In the genomic region with DNA sequence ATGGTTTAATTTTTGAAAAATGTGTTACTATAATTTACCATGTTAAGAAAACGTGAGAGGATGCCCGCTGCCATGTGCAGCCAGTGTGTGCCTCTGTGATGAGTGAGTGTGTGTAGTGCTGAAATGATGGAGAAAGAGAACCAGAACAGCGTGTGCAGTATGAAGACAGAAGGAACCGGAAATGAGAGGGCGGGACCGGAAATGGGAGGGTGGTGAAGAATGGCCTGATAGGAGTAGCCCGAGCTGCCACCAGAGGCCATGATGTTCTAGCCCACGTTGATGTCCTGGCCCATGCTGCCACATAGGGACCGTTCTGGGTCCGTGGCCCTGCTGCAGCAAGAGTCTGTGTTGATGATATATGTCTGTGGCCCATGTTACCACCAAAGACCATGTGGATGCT, we compare ENCODE assay signal across 26 mouse cellular contexts. TPM values are rescaled to one million over a fixed set of nuclear protein-coding genes. Genes with fewer than 3 reads are reported as not detected.
DNase-seq lines count a peak whose midpoint lies in the region; ATAC-seq and TF ChIP-seq lines count a peak whose summit lies in the region.
"Had no signal": no experiment of that assay in that cellular context is flagged by ENCODE, and none has a peak within 500 bp of the region (broad histone marks: within the 10 kb centered on the region; RNA-seq: fewer than 3 reads in every experiment).

No protein-coding gene starts in this region.

- H3K9me3 ChIP-seq in kidney, embryonic 16.5 days (ENCODE audit: low read length): no peaks in the 10 kb centered on the region
- H3K9me3 ChIP-seq in limb, embryonic 13.5 days: no peaks in the 10 kb centered on the region
- H3K9me3 ChIP-seq: forebrain, embryonic 13.5 days; G1E; heart, embryonic 15.5 days; hindbrain, embryonic 13.5 days had no signal

- no peak for DNase-seq in kidney, adult 2 months
- DNase-seq in testis, postnatal 10 days (ENCODE audit: low spot score): no peak
- no peak for DNase-seq in urinary bladder, postnatal 25 days (ENCODE audit: low spot score)
- DNase-seq in left cerebral cortex, postnatal 14 days (ENCODE audit: low spot score in 2 of 2): no peak
- DNase-seq: adrenal gland, adult 2 months; adrenal gland, postnatal 36 days; cerebellum, adult 2 months; cerebellum, postnatal 10 days; forebrain, postnatal 0 days; gastrocnemius, postnatal 14 days; heart, adult 2 months; heart, postnatal 14 days had no signal

- H3K9ac ChIP-seq in kidney, embryonic 16.5 days (replicated peaks; ENCODE audit: low read length): no peak overlapping the region
- H3K9ac ChIP-seq in limb, embryonic 13.5 days: no peak overlapping the region
- H3K9ac ChIP-seq: forebrain, embryonic 13.5 days; forebrain, postnatal 0 days; heart, embryonic 15.5 days; hindbrain, embryonic 13.5 days had no signal

- WGBS in kidney, adult 2 months: 83% methylated on average over 10 of the region's 10 CpGs
- 94% methylated on average over 10 of the region's 10 CpGs for WGBS in kidney, embryonic 16.5 days
- WGBS in limb, embryonic 13.5 days: 86% methylated on average over 10 of the region's 10 CpGs

- no peaks in the 10 kb centered on the region for H3K27me3 ChIP-seq in kidney, adult 2 months (replicated peaks; ENCODE audit: control insufficient read depth, insufficient read depth, low read length)
- H3K27me3 ChIP-seq in kidney, embryonic 16.5 days (ENCODE audit: insufficient read depth, low read length): no peaks in the 10 kb centered on the region
- no peaks in the 10 kb centered on the region for H3K27me3 ChIP-seq in testis, adult 2 months (ENCODE audit: control insufficient read depth, insufficient read depth, low read length)
- no peaks in the 10 kb centered on the region for H3K27me3 ChIP-seq in limb, embryonic 13.5 days
- H3K27me3 ChIP-seq: forebrain, embryonic 13.5 days; heart, embryonic 15.5 days; hindbrain, embryonic 13.5 days had no signal

- H3K27ac ChIP-seq in kidney, adult 2 months (ENCODE audit: insufficient read depth, low read depth, low read length): peak overlapping the region; percentile 49; the same call in 1 of the 2 replicates
- H3K27ac ChIP-seq in kidney, embryonic 16.5 days (ENCODE audit: low read length): no peak overlapping the region
- H3K27ac ChIP-seq in testis, adult 2 months (ENCODE audit: control insufficient read depth, insufficient read depth, low read depth, low read length): no peak overlapping the region; the same call in 1 of the 2 replicates
- peak overlapping the region; percentile 10; the same call in 1 of the 2 replicates for H3K27ac ChIP-seq in limb, embryonic 13.5 days
- H3K27ac ChIP-seq: forebrain, embryonic 13.5 days; heart, adult 2 months; hindbrain, postnatal 0 days had no signal

- no peaks in the 10 kb centered on the region for H3K36me3 ChIP-seq in kidney, adult 2 months (ENCODE audit: control insufficient read depth, insufficient read depth, low read length)
- no peaks in the 10 kb centered on the region for H3K36me3 ChIP-seq in kidney, embryonic 16.5 days (ENCODE audit: insufficient read depth, low read length)
- H3K36me3 ChIP-seq in testis, adult 2 months (ENCODE audit: control insufficient read depth, insufficient read depth, low read length): no peaks in the 10 kb centered on the region
- H3K36me3 ChIP-seq in limb, embryonic 13.5 days: no peaks in the 10 kb centered on the region
- H3K36me3 ChIP-seq: G1E; heart, embryonic 15.5 days; hindbrain, embryonic 13.5 days had no signal

- intact Hi-C loops in left cerebral cortex, postnatal 14 days (cut with DNase I): no loop called here

- no peak for TF ChIP-seq CTCF in kidney, adult 2 months (conservative IDR thresholded peaks at IDR 0.05; ENCODE audit: insufficient read depth, insufficient read length, low read depth, low read length)
- TF ChIP-seq CTCF in testis, adult 2 months (IDR thresholded peaks at IDR 0.05; ENCODE audit: control insufficient read depth, insufficient read depth, insufficient replicate concordance, low read depth, low read length): no peak

- no peak overlapping the region for H3K4me2 ChIP-seq in kidney, embryonic 16.5 days (replicated peaks; ENCODE audit: low read depth, low read length)
- H3K4me2 ChIP-seq in limb, embryonic 13.5 days (replicated peaks): no peak overlapping the region
- H3K4me2 ChIP-seq: forebrain, embryonic 13.5 days; heart, embryonic 15.5 days; hindbrain, embryonic 13.5 days had no signal

- H3K4me1 ChIP-seq in kidney, adult 2 months (ENCODE audit: control insufficient read depth, insufficient read depth, low read length): peaks cover 15% of the 10 kb centered on the region
- peaks cover 13% of the 10 kb centered on the region for H3K4me1 ChIP-seq in kidney, embryonic 16.5 days (ENCODE audit: insufficient read depth, low read length)
- H3K4me1 ChIP-seq in testis, adult 2 months (ENCODE audit: control insufficient read depth, insufficient read depth, low read length): peaks cover 5% of the 10 kb centered on the region
- peaks cover 43% of the 10 kb centered on the region for H3K4me1 ChIP-seq in limb, embryonic 13.5 days

- no peak overlapping the region for H3K4me3 ChIP-seq in kidney, adult 2 months (ENCODE audit: insufficient read depth, low read depth, low read length)
- no peak overlapping the region for H3K4me3 ChIP-seq in kidney, embryonic 16.5 days (ENCODE audit: low read length)
- peak overlapping the region; percentile 76 for H3K4me3 ChIP-seq in testis, adult 2 months (ENCODE audit: control insufficient read depth, low read depth, low read length)
- no peak overlapping the region for H3K4me3 ChIP-seq in limb, embryonic 13.5 days
- H3K4me3 ChIP-seq: forebrain, embryonic 13.5 days; heart, adult 2 months; heart, embryonic 15.5 days; hindbrain, embryonic 13.5 days had no signal

- TF ChIP-seq POLR2A in kidney, adult 2 months (IDR thresholded peaks at IDR 0.05; ENCODE audit: low read depth, low read length): no peak
- TF ChIP-seq POLR2A in testis, adult 2 months (IDR thresholded peaks at IDR 0.05; ENCODE audit: control insufficient read depth, low read depth, low read length): 0 out of 2 replicates have a peak, but pooled peaks have one; percentile 31

- no peak for ATAC-seq in kidney, embryonic 16.5 days (ENCODE audit: low FRiP score, low TSS enrichment)
- ATAC-seq in limb, embryonic 13.5 days (ENCODE audit: low FRiP score, low read depth): no peak
- ATAC-seq: activated CD4-positive, CD25-positive, alpha-beta regulatory T cell, adult 4 months; forebrain, embryonic 13.5 days; forebrain, postnatal 0 days; hindbrain, postnatal 0 days had no signal

RNA-seq across cellular contexts. Expression of gene Anapc15-ps, which starts 57.8 kb away (rescaled TPM):
- polyA plus RNA-seq in kidney, adult 2 months (2012; rRNA removed): not detected in 2 replicates
- 1.8 TPM in 1 of 2 replicates, not detected in the other for polyA plus RNA-seq in kidney, embryonic 16.5 days (2015; fragmentation: Nextera tagmentation; extraction: Ambion mirVana)
- polyA plus RNA-seq in testis, adult 2 months (2012; rRNA removed): not detected in 2 replicates
- 0.43 TPM in 1 of 2 replicates, not detected in the other for polyA plus RNA-seq in limb, embryonic 13.5 days (2015; fragmentation: Nextera tagmentation; extraction: Ambion mirVana)
- total RNA-seq in left cerebral cortex, postnatal 14 days (2021): not detected
- total RNA-seq: adrenal gland, adult 2 months; adrenal gland, postnatal 36 days; forebrain, postnatal 0 days; gastrocnemius, adult 18-20 months; gastrocnemius, postnatal 14 days; heart, adult 2 months; heart, postnatal 14 days; hematopoietic stem cell, adult 5-6 weeks; hindbrain, postnatal 0 days had no signal
- polyA plus RNA-seq: activated CD4-positive, CD25-positive, alpha-beta regulatory T cell, adult 4 months; adrenal gland, adult 2 months; embryonic facial prominence, embryonic 14.5 days; forebrain, embryonic 13.5 days; forebrain, postnatal 0 days; G1E; gonadal fat pad, adult 2 months; heart, adult 2 months; heart, embryonic 11.5 days; heart, embryonic 15.5 days; hindbrain, embryonic 13.5 days; hindbrain, postnatal 0 days had no signal

Comparison
In these comparisons a context has a peak if more than half of its experiments do, and no peak if none do; other contexts are left out.
1. H3K27ac ChIP-seq: peak in kidney, adult 2 months (single experiment) and limb, embryonic 13.5 days (single experiment); none in kidney, embryonic 16.5 days (single experiment) and testis, adult 2 months (single experiment).